Comparison of ENCODE assay signal across 10 mouse cellular contexts in genomic region chr17:70780726-70781689, GRCm38 (mm10).
DNase-seq lines count a peak whose midpoint lies in the region; ATAC-seq and TF ChIP-seq lines count a peak whose summit lies in the region.
"Had no signal": no experiment of that assay in that cellular context is flagged by ENCODE, and none has a peak within 500 bp of the region (broad histone marks: within the 10 kb centered on the region; RNA-seq: fewer than 3 reads in every experiment).

No protein-coding gene starts in this region.

- no peak overlapping the region for H3K9ac ChIP-seq in hindbrain, embryonic 11.5 days (ENCODE audit: low read depth, low read length)
- peak overlapping the region; percentile 28; the same call in 1 of the 2 replicates for H3K9ac ChIP-seq in limb, embryonic 14.5 days (ENCODE audit: low read depth, low read length, severe bottlenecking)
- no peak overlapping the region for H3K9ac ChIP-seq in heart, adult 2 months (ENCODE audit: low read depth, low read length)
- H3K9ac ChIP-seq: liver, embryonic 14.5 days had no signal

- no peaks in the 10 kb centered on the region for H3K79me2 ChIP-seq in heart, adult 2 months (replicated peaks; ENCODE audit: control insufficient read depth, insufficient read depth, low read length)

- TF ChIP-seq EP300 in heart, adult 2 months (IDR thresholded peaks at IDR 0.05; ENCODE audit: insufficient read depth, low read depth, low read length), result no peak

- intact Hi-C loops in heart, adult 2 months (cut with DNase I), result loop anchor here (5.0 kb wide), 1 partner anchor 74 kb away; no protein-coding TSS in a partner anchor

- no peak for TF ChIP-seq CTCF in testis, adult 2 months (IDR thresholded peaks at IDR 0.05; ENCODE audit: control insufficient read depth, insufficient read depth, insufficient replicate concordance, low read depth, low read length)
- no peak for TF ChIP-seq CTCF in heart, adult 2 months (IDR thresholded peaks at IDR 0.05)

- ATAC-seq in hindbrain, embryonic 11.5 days (ENCODE audit: low FRiP score), result peak; percentile 86
- ATAC-seq in limb, embryonic 14.5 days (ENCODE audit: low FRiP score, low read depth), result no peak
- ATAC-seq in erythroblast, adult 5-6 weeks (replicated peaks; ENCODE audit: low FRiP score, poor library complexity, severe bottlenecking), result no peak

- no peak overlapping the region for H3K4me3 ChIP-seq in testis, adult 2 months (ENCODE audit: control insufficient read depth, low read depth, low read length)
- H3K4me3 ChIP-seq in hindbrain, embryonic 11.5 days (ENCODE audit: low read depth, low read length), result no peak overlapping the region
- no peak overlapping the region for H3K4me3 ChIP-seq in limb, embryonic 14.5 days (replicated peaks; ENCODE audit: low read length)
- H3K4me3 ChIP-seq in heart, adult 2 months, result no peak overlapping the region
- H3K4me3 ChIP-seq: erythroblast, embryonic 14.5 days had no signal

- no peak for TF ChIP-seq POLR2A in testis, adult 2 months (IDR thresholded peaks at IDR 0.05; ENCODE audit: control insufficient read depth, low read depth, low read length)
- no peak for TF ChIP-seq POLR2A in limb, embryonic 14.5 days (IDR thresholded peaks at IDR 0.05; ENCODE audit: borderline replicate concordance, extremely low read depth, insufficient read depth, insufficient read length)
- TF ChIP-seq POLR2A in heart, adult 2 months (IDR thresholded peaks at IDR 0.05; ENCODE audit: insufficient read depth, low read depth, low read length), result no peak

- peak overlapping the region; percentile 65 for H3K27ac ChIP-seq in testis, adult 2 months (ENCODE audit: control insufficient read depth, insufficient read depth, low read depth, low read length)
- peak overlapping the region; percentile 42; the same call in 1 of the 2 replicates for H3K27ac ChIP-seq in hindbrain, embryonic 11.5 days (ENCODE audit: low read depth, low read length)
- no peak overlapping the region for H3K27ac ChIP-seq in limb, embryonic 14.5 days (replicated peaks; ENCODE audit: low read depth, low read length)
- H3K27ac ChIP-seq in heart, adult 2 months, result no peak overlapping the region
- H3K27ac ChIP-seq: liver, embryonic 14.5 days had no signal

- no peaks in the 10 kb centered on the region for H3K36me3 ChIP-seq in testis, adult 2 months (ENCODE audit: control insufficient read depth, insufficient read depth, low read length)
- no peaks in the 10 kb centered on the region for H3K36me3 ChIP-seq in hindbrain, embryonic 11.5 days (ENCODE audit: control insufficient read depth, insufficient read depth, low read length)
- no peaks in the 10 kb centered on the region for H3K36me3 ChIP-seq in limb, embryonic 14.5 days (ENCODE audit: control insufficient read depth, insufficient read depth, low read length)
- H3K36me3 ChIP-seq in heart, adult 2 months (ENCODE audit: control insufficient read depth, insufficient read depth, low read length), result no peaks in the 10 kb centered on the region

- H3K4me2 ChIP-seq in hindbrain, embryonic 11.5 days (replicated peaks; ENCODE audit: low read depth, low read length), result no peak overlapping the region
- no peak overlapping the region for H3K4me2 ChIP-seq in limb, embryonic 14.5 days (replicated peaks; ENCODE audit: low read depth, low read length, severe bottlenecking)

- no peaks in the 10 kb centered on the region for H3K9me3 ChIP-seq in hindbrain, embryonic 11.5 days (ENCODE audit: control insufficient read depth, low read length)
- no peaks in the 10 kb centered on the region for H3K9me3 ChIP-seq in limb, embryonic 14.5 days (ENCODE audit: control insufficient read depth, low read length)

- no peak for DNase-seq in testis, postnatal 10 days (ENCODE audit: low spot score)
- peak; percentile 48 for DNase-seq in hindbrain, embryonic 11.5 days (ENCODE audit: low spot score)
- no peak for DNase-seq in limb, embryonic 14.5 days (ENCODE audit: low spot score)
- DNase-seq in B cell, adult 2 months, result no peak
- no peak for DNase-seq in adipocyte (ENCODE audit: low spot score)
- no peak for DNase-seq in heart, adult 2 months

- 29% methylated on average over 18 of the region's 18 CpGs for WGBS in hindbrain, embryonic 11.5 days
- WGBS in limb, embryonic 14.5 days, result 44% methylated on average over 17 of the region's 18 CpGs
- WGBS in heart, adult 2 months, result 62% methylated on average over 18 of the region's 18 CpGs

- H3K27me3 ChIP-seq in testis, adult 2 months (ENCODE audit: control insufficient read depth, insufficient read depth, low read length), result no peaks in the 10 kb centered on the region
- no peaks in the 10 kb centered on the region for H3K27me3 ChIP-seq in hindbrain, embryonic 11.5 days (ENCODE audit: control insufficient read depth, insufficient read depth, low read length)
- no peaks in the 10 kb centered on the region for H3K27me3 ChIP-seq in limb, embryonic 14.5 days (ENCODE audit: control insufficient read depth, insufficient read depth, low read length)
- no peaks in the 10 kb centered on the region for H3K27me3 ChIP-seq in heart, adult 2 months (ENCODE audit: control insufficient read depth, insufficient read depth, low read length)

- no peaks in the 10 kb centered on the region for H3K4me1 ChIP-seq in testis, adult 2 months (ENCODE audit: control insufficient read depth, insufficient read depth, low read length)
- H3K4me1 ChIP-seq in hindbrain, embryonic 11.5 days (replicated peaks; ENCODE audit: control insufficient read depth, insufficient read depth, low read length), result no peaks in the 10 kb centered on the region
- H3K4me1 ChIP-seq in limb, embryonic 14.5 days (ENCODE audit: control insufficient read depth, insufficient read depth, low read length), result peaks cover 10% of the 10 kb centered on the region
- H3K4me1 ChIP-seq in heart, adult 2 months (ENCODE audit: control insufficient read depth, insufficient read depth, low read length), result no peaks in the 10 kb centered on the region; the same call in 1 of the 2 replicates

Comparison
In these comparisons a context has a peak if more than half of its experiments do, and no peak if none do; other contexts are left out.
1. H3K27ac ChIP-seq: peak in testis, adult 2 months (single experiment) and hindbrain, embryonic 11.5 days (single experiment); none in limb, embryonic 14.5 days (single experiment) and heart, adult 2 months (single experiment).